Mouse (Mus musculus) heart, adult 2 months (tissue): ENCODE results near the gene Trafd1.

Experiments used
- CTCF ChIP-seq: fragments of 200-600 bp; IDR thresholded peaks from 2 replicates; pipeline ENCODE4 v1.8.1; 2022; ENCODE audit warnings: antibody characterized with exemption, mild to moderate bottlenecking, moderate library complexity
- EP300 ChIP-seq: fragments of 200-500 bp; IDR thresholded peaks from 2 replicates; pipeline ENCODE4 v1.6.1; 2011; ENCODE audit warnings: low read depth, low read length, control low read depth; ENCODE audit not compliant: insufficient read depth

GRCm38 (mm10) chr5:121384757-121385460, 523 bp downstream of the Trafd1 start:
- TF ChIP-seq CTCF (no peak), EP300 (no peak)
